ENCODE assay signal across 9 mouse cellular contexts in genomic region chr1:121177136-121177907, GRCm38 (mm10).
DNase-seq lines count a peak whose midpoint lies in the region; ATAC-seq lines count a peak whose summit lies in the region.
"Had no signal": no experiment of that assay in that cellular context is flagged by ENCODE, and none has a peak within 500 bp of the region (broad histone marks: within the 10 kb centered on the region; RNA-seq: fewer than 3 reads in every experiment).

No protein-coding gene starts in this region.

- peaks cover 11% of the 10 kb centered on the region for H3K4me1 ChIP-seq in heart, embryonic 10.5 days
- H3K4me1 ChIP-seq in hindbrain, embryonic 10.5 days (replicated peaks): peaks cover 25% of the 10 kb centered on the region
- peaks cover 3% of the 10 kb centered on the region; the same call in 1 of the 2 replicates for H3K4me1 ChIP-seq in midbrain, embryonic 14.5 days (ENCODE audit: control insufficient read depth, insufficient read depth, low read length)

- H3K4me3 ChIP-seq in heart, embryonic 10.5 days: peak overlapping the region; percentile 47
- H3K4me3 ChIP-seq in hindbrain, embryonic 10.5 days: peak overlapping the region; percentile 50
- 0 out of 2 replicates have a peak overlapping the region, but pooled peaks have one; percentile 18 for H3K4me3 ChIP-seq in midbrain, embryonic 14.5 days (replicated peaks; ENCODE audit: low read depth, low read length)

- DNase-seq in heart, embryonic 10.5 days (ENCODE audit: low spot score): no peak
- DNase-seq in heart, postnatal 14 days: no peak
- DNase-seq in ZHBTc4 (ENCODE audit: low read depth, low spot score): peak; percentile 7
- peak; percentile 76 for DNase-seq in hindbrain, embryonic 10.5 days (ENCODE audit: low spot score)
- DNase-seq in midbrain, embryonic 14.5 days: peak; percentile 64
- DNase-seq in c-Kit-positive CD71-positive TER-119-positive erythroid progenitor cells, embryonic 14.5 days (ENCODE audit: low spot score): no peak
- no peak for DNase-seq in lung, postnatal 10 days
- DNase-seq: adrenal gland, adult 8-10 months had no signal

- peaks cover 53% of the 10 kb centered on the region for H3K27me3 ChIP-seq in heart, embryonic 10.5 days (ENCODE audit: insufficient read depth, poor library complexity, severe bottlenecking)
- peaks cover 96% of the 10 kb centered on the region for H3K27me3 ChIP-seq in hindbrain, embryonic 10.5 days (ENCODE audit: insufficient read depth, poor library complexity, severe bottlenecking)
- H3K27me3 ChIP-seq in midbrain, embryonic 14.5 days (ENCODE audit: control insufficient read depth, insufficient read depth, low read length): peaks cover 58% of the 10 kb centered on the region

- H3K4me2 ChIP-seq in midbrain, embryonic 14.5 days (ENCODE audit: low read length): peak overlapping the region; percentile 52

- ATAC-seq in midbrain, embryonic 14.5 days (ENCODE audit: low FRiP score, low TSS enrichment): peak; percentile 70
- no peak for ATAC-seq in megakaryocyte-erythroid progenitor cell, adult 5-6 weeks (replicated peaks; ENCODE audit: low FRiP score, low TSS enrichment, poor library complexity, severe bottlenecking)

- peak overlapping the region; percentile 52 for H3K9ac ChIP-seq in midbrain, embryonic 14.5 days (replicated peaks; ENCODE audit: low read length)

- intact Hi-C loops in heart, postnatal 14 days (cut with DNase I): loop anchor here (10.0 kb wide), 1 partner anchor 123 kb away; no protein-coding TSS in a partner anchor

- 2% methylated on average over 22 of the region's 22 CpGs for WGBS in heart, embryonic 10.5 days
- WGBS in hindbrain, embryonic 10.5 days: under 1% methylated on average over 22 of the region's 22 CpGs
- WGBS in midbrain, embryonic 14.5 days: 2% methylated on average over 22 of the region's 22 CpGs

- H3K27ac ChIP-seq in heart, embryonic 10.5 days: no peak overlapping the region
- H3K27ac ChIP-seq in hindbrain, embryonic 10.5 days: peak overlapping the region; percentile 88
- peak overlapping the region; percentile 81 for H3K27ac ChIP-seq in midbrain, embryonic 14.5 days (replicated peaks; ENCODE audit: low read depth, low read length)

- no peaks in the 10 kb centered on the region for H3K36me3 ChIP-seq in heart, embryonic 10.5 days
- H3K36me3 ChIP-seq in hindbrain, embryonic 10.5 days: no peaks in the 10 kb centered on the region
- H3K36me3 ChIP-seq in midbrain, embryonic 14.5 days (ENCODE audit: control insufficient read depth, insufficient read depth, low read length): no peaks in the 10 kb centered on the region

- H3K9me3 ChIP-seq in heart, embryonic 10.5 days: no peaks in the 10 kb centered on the region
- H3K9me3 ChIP-seq in hindbrain, embryonic 10.5 days: no peaks in the 10 kb centered on the region
- H3K9me3 ChIP-seq in midbrain, embryonic 14.5 days (ENCODE audit: control insufficient read depth, low read length): no peaks in the 10 kb centered on the region

Comparison
In these comparisons a context has a peak if more than half of its experiments do, and no peak if none do; other contexts are left out.
1. DNase-seq: peak in ZHBTc4 (single experiment), hindbrain, embryonic 10.5 days (single experiment) and midbrain, embryonic 14.5 days (single experiment); none in heart, embryonic 10.5 days (single experiment), heart, postnatal 14 days (0 of 2), c-Kit-positive CD71-positive TER-119-positive erythroid progenitor cells, embryonic 14.5 days (single experiment) and lung, postnatal 10 days (single experiment).
2. Peak in every context shown above with its lines, with median percentiles within 50 percentile points of each other: H3K4me3 ChIP-seq.